Mouse (Mus musculus) ovary, postnatal 10 days (tissue): Measurements from ENCODE around the gene Prss32.
"Not testable (repeated sequence)": the region's sequence is repeated elsewhere in the genome, so short reads cannot be mapped to it uniquely, and the experiment has no call there.

Source experiments
- DNase-seq: peaks from one replicate; pipeline ENCODE4 v3.0.0; 2022; ENCODE audit warnings: low spot score

The Prss32 gene

GRCm38 (mm10) chr17:23841145-23841544 lies 2.5 kb upstream of the Prss32 start:
- no peak for DNase-seq

- no peak for DNase-seq
Observed at GRCm38 (mm10) chr17:23843141-23843811, 379 bp upstream of the Prss32 start.

- no peak for DNase-seq
Observed at GRCm38 (mm10) chr17:23850028-23850427, 6.4 kb downstream of the Prss32 start.

GRCm38 (mm10) chr17:23850853-23851749 lies 7.4 kb downstream of the Prss32 start:
- DNase-seq, result no peak

- DNase-seq, result no peak
Observed at GRCm38 (mm10) chr17:23853292-23853691, 9.6 kb downstream of the Prss32 start.

GRCm38 (mm10) chr17:23854229-23854765 lies 10.6 kb downstream of the Prss32 start:
- no peak for DNase-seq

- DNase-seq, result no peak
Observed at GRCm38 (mm10) chr17:23857193-23857592, 13.5 kb downstream of the Prss32 start.

GRCm38 (mm10) chr17:23857913-23858312 lies 14.3 kb downstream of the Prss32 start:
- DNase-seq, result no peak

GRCm38 (mm10) chr17:23862926-23863325 lies 19.3 kb downstream of the Prss32 start:
- DNase-seq, result no peak

- DNase-seq, result no peak
Observed at GRCm38 (mm10) chr17:23867756-23868155, 24.1 kb downstream of the Prss32 start, which contains the start of gene Prss21. Gene Prss21 (plus strand): TSS chr17:23868056.

- no peak for DNase-seq
Observed at GRCm38 (mm10) chr17:23868513-23868912, 24.9 kb downstream of the Prss32 start.

GRCm38 (mm10) chr17:23873884-23874856 lies 30.5 kb downstream of the Prss32 start:
- no peak for DNase-seq

GRCm38 (mm10) chr17:23876741-23877140 lies 33.1 kb downstream of the Prss32 start:
- no peak for DNase-seq

- no peak for DNase-seq
Observed at GRCm38 (mm10) chr17:23877166-23877565, 33.5 kb downstream of the Prss32 start.

GRCm38 (mm10) chr17:23880576-23880975 lies 36.9 kb downstream of the Prss32 start, which contains the start of the genes Dcpp1 and Dcpp2:
Gene Dcpp1 (plus strand): TSS chr17:23880876.
Gene Dcpp2 (plus strand): TSS chr17:23880880.
- DNase-seq, result not testable (repeated sequence)
